Mouse (Mus musculus) E14TG2a.4 (cell line): ENCODE measurements around the gene Nelfb.

Experiments used
- CTCF ChIP-seq: conservative IDR thresholded peaks from 2 replicates; pipeline ENCODE4 v1.5.1; 2014; ENCODE audit warnings: low read length
- NANOG ChIP-seq: IDR thresholded peaks from 2 replicates; pipeline ENCODE4 v1.6.1; 2014; ENCODE audit warnings: borderline replicate concordance, low read length, mixed read lengths

DNA sequence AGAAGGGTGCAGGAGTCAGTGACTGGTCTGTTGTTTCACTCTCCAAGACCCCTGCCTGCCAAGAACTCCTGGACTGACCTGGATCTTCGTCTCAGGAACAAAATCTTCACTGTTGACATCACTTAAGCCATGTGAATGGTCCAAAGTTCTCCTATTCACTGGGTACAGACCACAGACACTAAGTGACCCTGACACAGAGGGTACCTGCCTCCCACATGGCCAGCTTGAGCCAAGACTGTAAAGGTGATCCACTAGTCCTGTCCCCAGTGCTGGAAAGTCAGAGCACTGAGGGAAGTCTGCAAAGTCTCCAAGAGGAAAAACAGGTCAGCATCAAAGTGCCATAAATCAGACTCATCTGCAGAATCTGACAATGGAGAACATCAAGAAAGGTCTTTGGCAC is 3.7 kb downstream of the Nelfb start:
- TF ChIP-seq NANOG (no peak), CTCF (no peak)
